Mouse (Mus musculus) forelimb bud, embryonic 11.5 days (tissue): ENCODE measurements at regions not wholly inside any gene's neighbourhood (a gene's known extent, or its start where the extent isn't known, plus 50 kb on each side); places are given as distances from the start of the nearest gene placed in this dataset.

ENCODE experiments used
- DNase-seq: peaks from one replicate; pipeline ENCODE4 v3.0.0-alpha.2; 2012; ENCODE audit warnings: low read depth, low spot score

DNA sequence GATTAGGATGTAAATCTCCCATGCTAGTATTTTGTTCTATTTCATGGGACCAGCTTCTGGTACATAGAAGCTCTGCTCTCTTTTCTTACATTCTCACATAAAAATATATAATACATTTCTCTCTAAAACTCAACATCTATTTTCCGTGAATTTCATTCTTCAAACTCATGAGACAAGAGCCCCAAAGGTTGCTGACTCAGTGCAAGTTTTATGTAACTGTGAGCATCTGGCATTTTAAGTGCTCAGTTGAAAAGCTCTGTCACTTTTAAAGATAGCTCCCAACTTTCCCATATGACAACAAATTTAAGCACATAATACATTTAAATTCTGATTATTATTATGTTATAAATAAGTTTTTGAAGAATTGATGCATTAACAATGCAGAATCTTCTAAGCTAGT, 268.5 kb downstream of the AW209491 start:
- DNase-seq = no peak

DNA sequence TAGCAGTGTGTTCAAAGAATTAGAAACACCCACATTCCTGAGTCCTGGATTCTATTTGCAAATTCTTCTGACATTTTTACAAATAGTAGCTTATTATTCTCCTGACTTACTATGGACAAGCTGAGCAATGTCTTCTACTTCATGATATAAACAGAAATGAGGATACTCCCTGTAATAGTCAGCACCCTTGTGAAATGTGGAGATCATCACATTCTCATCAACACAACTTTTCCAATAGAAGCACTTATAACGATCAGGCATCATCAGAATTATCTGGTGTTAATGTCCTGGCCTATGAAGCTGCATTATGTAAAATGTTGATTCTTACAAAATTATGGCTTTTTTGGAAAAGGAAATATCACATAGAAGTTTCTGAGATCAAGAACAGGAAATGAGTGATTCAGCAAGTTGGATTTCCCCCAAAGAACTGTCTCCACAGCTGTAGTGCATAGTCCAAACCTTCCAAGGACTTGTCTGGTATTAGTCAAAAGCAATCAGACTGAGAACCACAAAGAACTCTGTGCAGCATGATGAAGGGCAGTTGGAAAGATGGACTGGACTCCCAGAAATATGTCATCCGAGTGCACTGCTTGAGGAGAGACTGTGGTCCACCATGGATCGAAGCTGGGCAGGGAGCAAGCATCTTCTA, 300.3 kb downstream of the AW209491 start:
- no peak for DNase-seq

DNA sequence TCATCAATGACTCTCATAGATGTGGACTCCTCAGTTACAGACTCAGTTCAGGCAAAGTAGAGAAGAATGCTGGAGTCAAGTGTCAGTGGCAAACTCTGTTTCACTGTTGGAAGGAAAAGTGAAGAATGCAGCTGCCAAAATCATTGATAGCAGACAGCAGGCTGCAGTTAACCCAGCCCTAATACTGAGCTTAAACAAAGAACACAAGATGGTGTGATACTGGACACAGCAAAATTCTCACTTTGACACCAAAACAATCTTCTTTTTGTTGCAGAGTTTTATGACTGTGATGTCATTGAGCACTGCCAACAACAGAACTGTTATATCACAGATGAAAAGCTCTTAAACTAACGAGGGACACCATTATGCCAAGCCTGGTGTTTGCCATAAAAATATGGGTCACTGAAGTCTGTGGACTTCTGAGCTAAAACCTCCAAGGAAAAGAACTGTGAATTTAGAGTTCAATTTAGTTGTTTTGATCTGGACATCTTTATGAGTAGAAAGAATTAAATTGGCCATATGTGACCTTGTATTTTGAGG, 336.3 kb downstream of the AW209491 start:
- DNase-seq = peak; percentile 0

DNA sequence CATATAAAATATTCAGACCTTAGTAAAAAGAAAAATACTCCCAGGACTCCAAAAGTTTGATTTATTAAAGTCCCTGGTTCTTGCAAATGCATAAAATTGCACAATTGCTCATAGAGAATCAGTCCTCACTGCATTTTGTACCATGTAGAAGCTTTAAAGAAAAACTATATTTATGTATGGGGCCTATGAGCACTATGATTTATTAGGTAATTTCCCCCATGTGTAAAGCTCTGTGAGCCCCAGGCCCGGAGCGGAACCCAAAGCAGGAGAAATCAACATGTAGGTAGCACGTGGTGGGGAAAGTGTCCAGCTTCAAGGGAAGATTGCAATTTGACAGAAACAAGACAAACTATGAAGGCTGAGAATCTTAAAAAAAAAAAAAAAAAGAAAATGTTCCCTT, 372.7 kb downstream of the AW209491 start:
- DNase-seq = no peak

DNA sequence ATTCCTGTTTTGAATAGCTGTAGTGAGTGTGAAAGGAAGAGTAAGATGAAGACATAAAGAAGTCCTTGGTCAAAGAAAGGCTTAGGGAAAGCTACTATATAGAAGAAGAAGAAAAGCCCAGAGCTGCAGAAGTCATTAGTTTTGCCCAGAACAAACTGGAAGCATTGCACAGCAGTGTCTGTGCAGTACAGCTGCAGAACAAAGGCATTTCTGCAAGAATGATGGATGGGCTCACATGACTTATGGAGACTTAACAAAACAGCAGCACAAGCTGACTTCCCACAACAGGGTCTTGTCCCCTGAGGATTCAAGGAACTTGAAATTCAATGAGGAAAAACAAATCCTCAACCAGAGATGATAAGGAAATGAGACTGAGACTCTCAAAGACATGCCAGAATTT, 381.7 kb downstream of the AW209491 start:
- peak; percentile 43 for DNase-seq

DNA sequence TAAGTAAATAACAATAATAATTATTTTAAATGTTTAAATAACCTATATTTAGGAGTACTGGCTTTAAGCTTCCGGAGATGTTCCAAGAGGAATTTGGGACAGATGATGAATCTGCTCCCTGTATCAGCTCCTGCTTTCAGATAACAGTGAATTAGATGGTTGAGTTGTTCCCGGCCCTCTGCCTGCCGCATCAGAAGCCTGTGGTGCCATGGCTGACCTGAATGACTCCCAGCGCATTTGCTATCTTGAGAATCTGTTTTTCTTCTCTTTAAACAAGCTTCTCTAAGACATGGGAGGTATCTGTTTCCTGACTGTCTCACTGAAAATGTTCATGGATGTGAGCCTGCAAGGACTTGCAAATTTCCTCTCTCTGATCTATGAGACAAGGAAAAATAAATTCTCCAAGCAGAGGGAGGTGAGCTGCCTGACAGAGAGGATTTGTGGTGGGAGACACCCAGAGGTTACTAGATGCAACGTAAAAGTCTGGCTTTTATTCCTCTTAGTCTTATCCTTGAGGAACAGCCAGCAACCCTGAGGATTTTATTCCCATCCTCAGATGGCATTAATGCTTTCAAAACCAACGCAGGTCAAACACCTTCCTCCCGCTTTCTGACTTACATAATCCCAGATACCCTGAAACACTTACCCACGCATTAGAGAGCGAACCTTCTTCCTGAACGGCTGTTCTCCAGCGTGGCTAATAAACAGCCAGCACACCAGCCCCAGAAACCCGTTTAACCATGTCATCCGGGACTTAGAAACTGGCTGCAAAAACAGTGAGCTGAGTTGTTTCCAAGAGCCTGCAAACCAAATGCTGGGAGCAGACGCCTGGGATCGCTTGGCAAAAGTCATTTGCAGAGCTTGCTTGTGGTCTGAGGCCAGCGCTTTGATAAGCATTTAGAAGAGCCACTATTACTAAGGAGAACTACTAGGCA, 389.1 kb downstream of the AW209491 start:
- DNase-seq = no peak

DNA sequence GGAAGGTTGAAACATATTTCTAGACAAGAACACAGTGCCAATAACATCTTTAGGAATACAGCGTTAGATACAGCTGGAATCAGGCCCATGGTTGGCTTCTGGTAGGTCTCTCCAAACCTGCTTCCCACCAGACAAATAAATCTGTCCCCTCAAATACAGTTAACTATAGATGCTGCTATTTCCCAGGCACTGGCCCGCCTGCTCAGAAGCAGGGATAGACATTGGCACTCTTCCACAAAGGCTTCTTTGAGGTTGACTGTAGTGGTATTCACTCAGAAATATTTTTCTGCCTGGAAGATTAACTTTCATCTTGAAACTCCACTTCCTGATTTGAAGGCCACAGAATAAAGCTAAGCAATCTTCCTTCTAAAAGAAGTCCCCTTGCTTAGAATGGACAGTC, 396.6 kb downstream of the AW209491 start:
- DNase-seq = no peak

DNA sequence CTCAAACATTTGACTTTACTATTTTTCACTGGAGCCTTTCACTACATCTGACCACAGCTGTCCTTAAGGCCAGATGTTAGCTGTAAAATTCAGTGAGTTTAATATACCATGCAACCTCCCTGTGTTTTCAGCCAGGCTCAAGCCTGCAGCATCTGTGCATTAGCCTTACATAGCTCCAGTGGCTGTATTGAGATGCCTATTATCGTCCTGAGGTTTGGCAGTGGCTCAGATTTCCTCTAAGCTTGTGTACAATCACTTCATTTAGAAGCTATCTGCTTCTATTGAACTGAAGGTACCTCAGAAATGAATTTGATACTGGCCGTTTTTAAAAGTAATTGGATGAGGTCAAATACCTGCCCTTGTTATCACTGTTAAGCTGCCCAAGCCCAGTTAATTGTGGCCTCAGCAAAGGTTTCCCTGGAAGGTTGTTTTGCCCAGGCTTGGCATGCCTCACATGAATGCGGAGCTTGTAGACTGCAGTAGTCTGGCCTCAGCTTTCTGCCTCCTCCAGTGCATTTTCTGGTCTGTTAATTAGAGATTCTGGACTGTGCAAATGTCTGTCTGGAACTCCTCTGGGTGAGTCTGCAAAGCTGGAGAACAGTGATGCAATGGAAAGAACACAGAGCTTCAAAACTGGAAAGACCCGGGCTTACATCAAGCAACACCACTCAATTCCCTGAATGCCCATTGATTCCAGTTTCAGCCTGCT, 410.2 kb upstream of the Gli3 start:
- peak; percentile 64 for DNase-seq

DNA sequence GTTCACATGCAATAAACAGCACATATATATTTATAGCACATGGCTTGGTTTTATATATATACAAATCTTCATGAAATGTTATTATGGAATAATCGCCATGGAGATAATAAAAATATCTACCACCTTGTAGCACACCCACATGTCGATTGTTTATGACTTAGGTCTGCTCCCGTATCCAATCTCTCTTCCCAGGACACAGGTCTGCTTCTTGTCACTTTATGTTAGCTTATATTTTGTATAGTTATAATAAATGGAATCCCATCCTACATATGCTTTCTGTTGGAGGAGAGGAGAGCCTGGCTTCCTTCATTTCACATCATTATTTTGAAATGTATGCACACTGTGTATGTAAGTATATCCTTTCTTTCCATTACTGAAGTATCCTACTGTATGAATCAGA, 408.3 kb upstream of the Gli3 start:
- no peak for DNase-seq

DNA sequence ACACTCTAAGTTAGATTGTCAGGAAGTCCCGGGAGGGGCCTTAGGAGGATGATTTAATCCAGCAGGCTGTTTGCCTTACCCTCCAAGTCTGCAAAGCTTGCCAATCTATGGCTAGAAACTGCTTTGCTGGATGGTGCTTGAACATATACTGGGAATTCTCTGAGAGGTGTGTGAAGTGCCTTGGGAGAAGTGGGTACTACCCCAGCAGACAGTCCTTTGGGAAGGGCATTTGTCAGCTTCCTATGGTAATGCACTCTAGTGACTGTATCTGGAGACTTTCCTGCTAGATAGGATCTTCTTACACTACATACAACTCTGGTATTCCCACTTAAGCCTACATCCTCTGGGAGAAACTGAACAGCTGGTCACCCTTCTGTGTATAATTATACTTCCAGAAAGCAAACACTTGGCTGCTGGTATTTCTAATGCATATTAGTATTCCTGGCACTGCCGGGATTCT, 384.4 kb upstream of the Gli3 start:
- DNase-seq = no peak

DNA sequence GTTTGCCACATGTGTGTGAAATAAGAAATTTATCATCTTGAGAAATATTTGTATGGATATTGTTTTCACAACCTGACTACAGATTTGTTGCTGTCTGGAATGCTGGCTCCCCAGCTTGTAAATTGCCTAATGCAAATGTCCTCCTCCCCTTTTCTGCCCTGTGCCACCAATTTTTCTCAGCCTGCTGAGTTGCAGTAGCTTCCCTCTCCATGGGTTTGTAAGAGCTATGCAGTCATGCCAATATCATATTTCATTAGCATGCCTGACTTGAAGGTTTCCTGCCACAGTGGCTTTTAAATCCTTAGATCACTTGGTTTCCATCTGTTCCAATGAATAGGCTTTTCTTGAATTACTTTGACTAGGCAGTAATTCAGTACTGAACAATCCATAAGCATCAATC, 383.9 kb upstream of the Gli3 start:
- peak; percentile 11 for DNase-seq

DNA sequence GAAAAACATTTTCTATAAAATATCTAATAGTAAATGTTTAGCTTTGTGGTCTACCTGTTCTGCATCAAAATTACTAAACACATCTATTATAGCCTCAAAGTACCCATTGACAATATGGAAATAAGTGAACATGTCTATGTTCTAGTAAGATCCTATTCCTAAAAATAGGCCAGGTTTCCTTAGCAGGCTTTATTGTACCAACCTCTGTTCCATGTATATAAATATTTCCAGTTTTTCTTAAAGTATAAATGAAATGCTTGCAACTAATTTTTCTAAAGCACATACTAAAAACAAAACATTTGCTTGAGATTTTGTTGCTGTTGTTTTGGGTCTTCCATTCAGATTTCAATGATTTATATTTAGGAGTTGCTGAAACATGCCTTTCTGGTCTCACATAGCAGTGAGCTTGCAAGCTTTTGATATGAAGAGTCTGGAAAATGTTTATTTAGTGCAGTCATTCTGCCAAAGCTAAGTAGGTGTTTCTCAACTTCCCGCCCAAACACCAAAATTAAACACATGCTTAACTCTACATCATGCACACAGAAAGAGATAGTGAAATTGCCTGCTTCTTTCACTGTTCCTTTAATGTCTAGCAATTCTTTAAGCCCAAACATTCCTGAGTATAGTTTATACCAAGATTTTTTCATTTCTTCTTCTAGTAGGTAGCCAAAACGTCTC, 380.6 kb upstream of the Gli3 start:
- no peak for DNase-seq

DNA sequence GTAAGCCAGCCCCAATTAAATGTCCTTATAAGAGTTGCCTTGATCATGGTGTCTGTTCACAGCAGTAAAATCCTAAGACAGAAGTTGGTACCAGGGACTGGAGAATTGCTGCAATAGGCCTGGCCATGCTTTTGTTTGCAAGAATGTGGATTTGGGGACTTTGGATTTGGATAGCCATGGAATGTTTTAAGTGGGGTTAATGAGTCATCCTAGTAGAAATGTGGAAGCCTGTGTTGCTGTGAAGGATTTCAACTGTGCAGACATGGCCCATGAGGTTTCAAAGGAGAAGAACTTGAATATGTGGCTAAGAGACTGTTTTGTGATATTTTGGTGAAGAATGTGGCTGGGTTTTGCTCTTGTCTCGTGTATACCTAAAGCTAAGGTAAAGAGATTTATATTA, 368.2 kb upstream of the Gli3 start:
- no peak for DNase-seq

DNA sequence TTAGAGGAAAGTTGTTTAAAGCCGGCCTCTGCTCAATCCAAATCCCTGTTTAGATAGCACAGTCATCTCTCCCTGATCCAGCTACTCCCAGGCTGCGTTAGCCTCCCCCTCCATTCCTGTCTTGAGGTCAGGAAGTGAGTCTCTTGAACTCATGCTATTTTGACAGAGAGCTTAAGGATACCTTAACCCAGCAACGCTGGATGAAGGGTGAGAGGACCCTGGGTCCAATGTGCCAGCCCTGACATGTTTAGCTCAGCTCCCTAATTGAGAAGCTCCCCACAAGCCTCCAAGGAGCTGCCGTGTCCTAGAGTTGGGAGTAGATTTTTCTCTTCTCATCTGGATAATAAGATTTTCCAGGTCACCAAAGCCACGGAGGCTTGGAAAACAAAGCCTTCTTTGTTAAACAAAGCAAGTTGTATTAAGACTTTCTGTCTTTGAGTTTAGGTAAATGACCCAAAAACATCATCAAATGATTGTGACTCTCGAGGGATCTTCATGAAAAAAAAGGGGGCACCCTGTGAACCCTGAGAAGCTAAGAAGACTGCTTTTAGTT, 355.2 kb upstream of the Gli3 start:
- no peak for DNase-seq

DNA sequence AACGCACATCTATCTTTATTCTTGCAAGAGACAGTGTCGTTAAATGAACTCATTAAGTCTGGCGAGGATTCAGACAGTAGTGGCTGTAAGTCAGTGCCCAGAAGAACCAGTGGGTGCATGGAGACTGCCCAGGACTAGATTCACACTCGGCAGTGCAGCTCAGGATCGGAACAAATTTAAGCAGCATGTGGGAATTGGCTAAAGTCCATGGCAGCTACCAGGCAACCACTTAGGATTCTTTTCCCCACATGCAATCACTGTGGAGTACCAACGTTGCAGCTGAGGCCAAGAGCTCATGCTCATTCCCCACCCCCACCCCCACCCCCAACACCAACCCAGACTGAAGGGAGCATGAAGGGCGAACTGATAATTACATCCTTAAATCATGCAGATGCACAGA, 349.7 kb upstream of the Gli3 start:
- no peak for DNase-seq

DNA sequence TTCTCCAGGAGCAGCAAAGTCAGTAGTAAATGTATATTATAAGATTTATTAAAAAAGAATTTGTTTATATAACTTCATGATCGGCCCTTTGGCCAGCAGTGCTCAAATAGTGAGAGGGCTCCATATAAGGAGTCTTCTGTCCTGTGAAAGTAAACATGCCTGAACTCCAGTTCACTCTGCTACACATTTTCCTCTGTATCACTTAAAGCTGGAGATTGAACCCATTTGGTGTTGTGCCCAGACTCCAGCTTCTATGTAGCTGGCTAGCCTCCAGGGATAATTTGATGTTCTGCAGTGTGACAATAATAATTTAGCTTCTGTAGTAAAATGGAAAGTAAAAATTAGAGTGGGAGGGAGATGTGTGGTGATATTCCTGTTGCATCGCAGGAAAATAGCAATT, 332.8 kb upstream of the Gli3 start:
- no peak for DNase-seq

DNA sequence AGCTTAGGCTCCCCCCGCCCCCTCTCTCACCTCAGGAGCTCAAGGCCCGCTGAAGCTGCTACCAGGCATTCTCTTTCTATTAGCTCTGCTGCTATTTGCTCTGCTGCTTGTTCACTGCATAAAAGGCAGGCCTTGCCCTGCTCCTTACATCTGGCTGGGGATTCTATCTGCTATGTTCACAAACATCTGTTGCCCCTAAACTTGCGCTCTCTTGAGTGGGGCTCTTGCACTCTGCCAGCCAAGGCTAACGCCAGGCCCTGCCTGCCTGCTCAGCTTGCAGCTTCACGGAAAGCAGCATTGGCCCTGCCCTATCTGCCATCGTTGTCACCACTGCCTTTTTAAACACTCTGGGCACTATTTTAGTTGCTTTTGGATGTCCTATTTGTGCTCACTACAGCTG, 316.9 kb upstream of the Gli3 start:
- peak; percentile 20 for DNase-seq

DNA sequence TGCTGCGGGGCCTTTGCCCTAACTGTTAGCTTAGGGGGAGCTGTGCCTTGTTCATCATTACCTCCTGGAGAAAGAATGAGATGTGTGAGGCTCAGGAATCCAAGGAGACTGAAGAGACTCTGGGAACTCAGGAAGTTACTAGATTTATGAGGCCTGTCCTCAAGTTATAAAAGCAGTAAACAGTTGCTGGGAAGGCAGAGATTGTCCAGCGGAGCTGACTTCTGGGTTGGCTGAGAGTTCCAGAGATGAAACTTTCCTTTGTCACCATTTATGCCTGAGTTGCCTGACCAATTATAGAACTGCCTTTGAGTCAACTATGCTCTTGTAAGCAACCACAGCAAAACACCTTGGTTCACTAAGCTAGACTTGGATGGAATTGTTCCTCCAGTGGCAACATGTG, 282.1 kb upstream of the Gli3 start:
- DNase-seq = no peak

DNA sequence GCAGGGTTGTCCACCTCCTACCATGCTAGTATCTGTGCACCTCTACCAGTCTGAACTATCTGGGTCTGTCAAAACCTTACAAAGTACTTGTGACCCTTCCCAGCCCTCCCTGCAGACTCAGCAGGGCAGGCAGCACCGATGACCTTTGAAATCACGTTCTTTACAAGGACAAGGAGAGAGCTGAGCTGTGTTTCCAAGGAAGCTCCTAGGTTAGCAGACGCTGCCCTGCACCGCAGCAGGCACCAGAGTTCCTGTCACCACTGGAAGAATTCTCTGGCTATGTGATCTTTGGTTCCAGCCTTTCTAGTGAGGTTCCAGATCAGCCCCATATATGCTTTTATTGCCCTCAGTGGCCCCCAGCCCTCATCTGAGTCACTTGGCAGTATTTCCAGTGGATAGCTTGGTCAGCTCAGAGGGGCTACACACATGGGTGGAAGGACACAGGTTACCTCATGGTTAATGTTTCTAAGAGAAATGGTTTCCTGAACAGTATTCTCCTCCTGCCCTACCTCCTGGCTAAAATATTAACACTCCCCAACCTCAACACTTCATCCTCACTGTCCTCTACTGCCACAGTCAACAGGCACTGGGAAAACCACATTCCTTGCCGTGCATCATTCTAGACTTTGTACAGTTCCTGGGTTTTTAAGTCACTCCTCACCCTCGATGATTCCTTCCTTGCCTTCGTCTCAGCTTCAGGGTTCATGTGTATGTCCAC, 251.2 kb upstream of the Gli3 start:
- no peak for DNase-seq

DNA sequence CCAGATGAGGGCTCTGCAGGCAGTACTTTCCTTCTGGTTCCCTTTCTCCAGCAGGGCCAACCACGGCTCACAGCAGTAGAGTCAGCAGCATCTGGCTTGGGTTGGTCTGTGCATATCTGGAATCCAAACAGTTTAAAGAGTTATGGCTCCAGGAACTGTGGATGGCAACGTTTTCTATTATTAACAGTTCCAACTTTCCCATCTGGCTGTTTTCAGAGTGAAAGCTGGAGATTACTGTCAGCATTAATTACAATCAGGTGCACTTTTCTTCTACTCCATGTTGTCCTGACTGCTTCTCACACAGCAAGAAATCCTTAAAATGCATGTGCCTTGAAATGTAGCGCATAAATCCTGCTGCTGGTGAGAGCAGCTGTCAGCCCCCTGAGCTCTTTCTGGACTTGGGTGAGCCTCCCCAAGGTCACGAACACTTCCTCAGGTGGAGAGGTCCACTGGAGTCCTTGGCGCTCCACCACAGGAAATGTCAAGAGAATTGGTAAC, 250.6 kb upstream of the Gli3 start:
- DNase-seq = peak; percentile 76
